Mouse (Mus musculus): ENCODE results near the gene Map4k4. TPM values are rescaled to one million over a fixed set of nuclear protein-coding genes. Genes with fewer than 3 reads are reported as not detected.
A peak's percentile ranks its signal among the peaks of the same experiment; 100 is the strongest.

The Map4k4 gene
- polyA plus RNA-seq, 1 experiment = 147 TPM

DNA sequence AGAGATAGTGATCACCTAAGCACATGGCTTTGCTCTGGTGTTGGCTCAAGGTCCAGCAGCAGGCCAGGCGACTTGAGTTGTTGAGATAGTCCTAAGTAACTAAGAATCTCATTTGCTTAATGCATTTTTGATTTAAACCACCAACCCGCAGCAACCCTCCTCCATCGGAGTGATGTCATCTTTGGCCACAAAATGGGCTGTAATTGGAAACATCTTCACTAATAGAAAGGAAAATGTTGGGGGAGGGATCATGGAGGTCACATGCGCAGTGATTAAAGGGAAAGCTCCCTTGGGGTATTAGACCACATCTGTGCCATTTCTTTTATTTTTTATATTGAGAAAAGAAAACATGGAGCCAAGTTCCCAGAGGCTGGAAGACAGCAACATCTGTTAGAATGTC is 61.6 kb downstream of the Map4k4 start:
- no peaks in the 10 kb centered on the region for H3K27me3 ChIP-seq (ENCODE audit: control insufficient read depth, insufficient read depth, insufficient read length)
- no peak overlapping the region for H3K4me3 ChIP-seq
- H3K4me2 ChIP-seq (ENCODE audit: low read depth) = no peak overlapping the region
- H3K36me3 ChIP-seq (ENCODE audit: control insufficient read depth, insufficient read depth) = peaks cover 18% of the 10 kb centered on the region
- TF ChIP-seq E2F4 (IDR thresholded peaks at IDR 0.05; ENCODE audit: insufficient read depth) (no peak), USF1 (IDR thresholded peaks at IDR 0.05; ENCODE audit: low read depth) (peak; percentile 70)
- H3K79me2 ChIP-seq (ENCODE audit: control insufficient read depth, insufficient read depth) = peaks cover 92% of the 10 kb centered on the region
- H3ac ChIP-seq (ENCODE audit: control insufficient read depth, insufficient read length) = no peak overlapping the region

DNA sequence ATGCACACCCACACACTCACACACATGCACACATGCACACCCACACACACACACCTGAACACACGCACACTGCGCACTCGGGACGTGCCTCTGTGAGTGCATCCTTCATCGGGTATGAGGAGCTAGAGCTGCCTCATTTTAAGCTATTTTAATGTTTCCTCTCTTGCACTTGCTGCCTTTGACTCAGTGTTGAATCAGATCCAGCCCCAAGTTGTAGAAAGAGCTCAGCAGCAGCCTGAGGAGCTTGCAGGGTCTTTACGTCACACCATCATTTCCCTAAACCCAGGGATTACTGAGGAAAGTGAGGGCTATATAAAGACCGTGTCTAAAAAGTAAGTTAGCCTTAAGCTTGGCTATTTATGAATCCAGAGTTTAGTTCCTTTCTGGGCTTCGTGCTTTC is 62.1 kb downstream of the Map4k4 start:
- H3K36me3 ChIP-seq (ENCODE audit: control insufficient read depth, insufficient read depth) = peaks cover 19% of the 10 kb centered on the region
- H3K27me3 ChIP-seq (ENCODE audit: control insufficient read depth, insufficient read depth, insufficient read length) = no peaks in the 10 kb centered on the region
- H3K79me2 ChIP-seq (ENCODE audit: control insufficient read depth, insufficient read depth) = peaks cover 91% of the 10 kb centered on the region
- no peak overlapping the region for H3ac ChIP-seq (ENCODE audit: control insufficient read depth, insufficient read length)
- TF ChIP-seq USF1 (IDR thresholded peaks at IDR 0.05; ENCODE audit: low read depth) (no peak), MYOD1 (IDR thresholded peaks at IDR 0.05; ENCODE audit: control insufficient read depth in 1 of 3, insufficient read length in 2 of 3, low read depth in 2 of 3) (peak in 1 of 3 experiments; percentile 7), POLR2AphosphoS2 (IDR thresholded peaks at IDR 0.05; ENCODE audit: insufficient read length, low read depth) (peak; percentile 41), POLR2A (IDR thresholded peaks at IDR 0.05; ENCODE audit: insufficient read length, low read depth) (peak; percentile 36), SRF (IDR thresholded peaks at IDR 0.05; ENCODE audit: control insufficient read depth, insufficient read length, low read depth) (no peak)
- H3K4me2 ChIP-seq (ENCODE audit: low read depth) = no peak overlapping the region
- H3K4me3 ChIP-seq = no peak overlapping the region

DNA sequence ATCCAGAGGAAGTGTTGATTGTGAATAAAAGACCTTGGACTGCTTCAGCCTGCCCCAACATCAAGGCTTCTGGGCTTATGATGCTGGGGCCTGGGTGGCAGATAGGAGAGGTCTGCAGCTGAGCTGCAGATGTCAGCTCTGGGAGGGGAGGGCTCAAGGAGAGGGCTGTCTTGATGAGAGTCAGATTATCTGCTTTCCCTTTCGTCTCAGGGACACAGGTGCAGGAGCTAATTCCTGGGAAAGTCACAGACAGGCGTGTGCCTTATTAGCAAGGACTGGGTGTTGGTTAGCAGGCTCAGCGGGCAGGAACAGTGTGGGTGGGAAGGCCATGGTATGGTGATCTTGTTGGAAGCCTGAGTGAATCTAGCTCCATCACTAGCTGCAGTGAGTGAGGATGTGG is 63.1 kb downstream of the Map4k4 start:
- peaks cover 28% of the 10 kb centered on the region for H3K36me3 ChIP-seq (ENCODE audit: control insufficient read depth, insufficient read depth)
- no peak overlapping the region for H3K4me3 ChIP-seq
- H3K27me3 ChIP-seq (ENCODE audit: control insufficient read depth, insufficient read depth, insufficient read length) = no peaks in the 10 kb centered on the region
- TF ChIP-seq POLR2AphosphoS2 (IDR thresholded peaks at IDR 0.05; ENCODE audit: insufficient read length, low read depth) (no peak), POLR2A (IDR thresholded peaks at IDR 0.05; ENCODE audit: insufficient read length, low read depth) (no peak), TCF3 (IDR thresholded peaks at IDR 0.05; ENCODE audit: insufficient read length, low read depth) (no peak), MYOG (IDR thresholded peaks at IDR 0.05; ENCODE audit: control insufficient read depth in 1 of 3, insufficient read depth in 1 of 3, insufficient read length in 2 of 3, low read depth in 2 of 3) (no peak), MAX (IDR thresholded peaks at IDR 0.05; ENCODE audit: low read depth) (no peak), SRF (IDR thresholded peaks at IDR 0.05; ENCODE audit: control insufficient read depth, insufficient read length, low read depth) (no peak), E2F4 (IDR thresholded peaks at IDR 0.05; ENCODE audit: insufficient read depth) (no peak), REST (IDR thresholded peaks at IDR 0.05; ENCODE audit: insufficient read depth, insufficient read length) (no peak), USF1 (IDR thresholded peaks at IDR 0.05; ENCODE audit: low read depth) (no peak), TCF12 (IDR thresholded peaks at IDR 0.05; ENCODE audit: insufficient read depth, poor library complexity, severe bottlenecking) (no peak), CEBPB (IDR thresholded peaks at IDR 0.05; ENCODE audit: insufficient read depth, poor library complexity, severe bottlenecking) (no peak), MYOD1 (IDR thresholded peaks at IDR 0.05; ENCODE audit: control insufficient read depth in 1 of 3, insufficient read length in 2 of 3, low read depth in 2 of 3) (no peak)
- peaks cover 91% of the 10 kb centered on the region for H3K79me2 ChIP-seq (ENCODE audit: control insufficient read depth, insufficient read depth)
- no peak overlapping the region for H3ac ChIP-seq (ENCODE audit: control insufficient read depth, insufficient read length)
- H3K4me2 ChIP-seq (ENCODE audit: low read depth) = no peak overlapping the region

DNA sequence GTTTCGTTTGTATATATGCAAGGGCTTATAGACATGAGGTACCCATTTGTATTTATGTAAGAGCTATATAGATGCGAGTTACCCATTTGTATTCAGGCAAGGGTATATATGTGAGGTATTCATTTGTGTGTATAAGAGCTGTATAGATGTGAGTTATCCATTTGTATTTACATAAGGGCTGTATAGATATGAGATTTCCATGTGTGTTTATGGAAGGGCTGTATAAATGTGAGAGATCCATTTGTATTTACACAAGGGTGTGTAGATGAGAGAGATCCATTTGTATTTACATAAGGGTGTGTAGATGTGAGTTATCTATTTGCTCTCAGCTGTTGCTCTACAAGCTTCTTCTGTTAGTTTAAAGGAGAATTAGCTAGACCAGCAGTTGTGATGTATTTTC is 63.7 kb downstream of the Map4k4 start:
- Histone ChIP-seq H3K79me2 (ENCODE audit: control insufficient read depth, insufficient read depth) (peaks cover 91% of the 10 kb centered on the region), H3K36me3 (ENCODE audit: control insufficient read depth, insufficient read depth) (peaks cover 29% of the 10 kb centered on the region), H3K4me3 (no peak overlapping the region), H3K4me2 (ENCODE audit: low read depth) (no peak overlapping the region), H3ac (ENCODE audit: control insufficient read depth, insufficient read length) (no peak overlapping the region), H3K27me3 (ENCODE audit: control insufficient read depth, insufficient read depth, insufficient read length) (no peaks in the 10 kb centered on the region)
- TF ChIP-seq USF1 (IDR thresholded peaks at IDR 0.05; ENCODE audit: low read depth) (no peak), MYOD1 (IDR thresholded peaks at IDR 0.05; ENCODE audit: control insufficient read depth in 1 of 3, insufficient read length in 2 of 3, low read depth in 2 of 3) (no peak), E2F4 (IDR thresholded peaks at IDR 0.05; ENCODE audit: insufficient read depth) (no peak), TCF3 (IDR thresholded peaks at IDR 0.05; ENCODE audit: insufficient read length, low read depth) (no peak), CEBPB (IDR thresholded peaks at IDR 0.05; ENCODE audit: insufficient read depth, poor library complexity, severe bottlenecking) (no peak), POLR2A (IDR thresholded peaks at IDR 0.05; ENCODE audit: insufficient read length, low read depth) (no peak), MAX (IDR thresholded peaks at IDR 0.05; ENCODE audit: low read depth) (no peak), REST (IDR thresholded peaks at IDR 0.05; ENCODE audit: insufficient read depth, insufficient read length) (no peak), SRF (IDR thresholded peaks at IDR 0.05; ENCODE audit: control insufficient read depth, insufficient read length, low read depth) (no peak), TCF12 (IDR thresholded peaks at IDR 0.05; ENCODE audit: insufficient read depth, poor library complexity, severe bottlenecking) (no peak), MYOG (IDR thresholded peaks at IDR 0.05; ENCODE audit: control insufficient read depth in 1 of 3, insufficient read depth in 1 of 3, insufficient read length in 2 of 3, low read depth in 2 of 3) (no peak), POLR2AphosphoS2 (IDR thresholded peaks at IDR 0.05; ENCODE audit: insufficient read length, low read depth) (no peak)

DNA sequence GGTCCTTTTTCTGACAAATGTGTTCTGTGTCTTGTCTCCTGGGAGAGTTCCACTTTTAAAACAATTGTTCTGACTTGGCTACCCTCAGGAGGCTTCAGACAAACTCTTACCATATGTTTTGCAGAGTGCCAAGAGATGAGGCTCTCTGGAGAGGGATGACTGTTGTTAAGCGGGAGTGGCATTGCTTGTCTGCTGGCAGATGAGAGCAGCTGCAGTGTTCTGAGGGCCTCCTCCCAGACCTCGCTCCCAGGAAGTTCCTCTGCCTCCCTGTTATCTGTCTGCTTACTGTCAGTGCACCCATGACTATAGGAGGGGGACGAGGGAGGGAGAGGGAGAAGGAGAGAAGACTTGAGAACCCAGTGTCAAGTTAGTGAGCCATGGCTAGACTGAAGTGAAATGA is 64.7 kb downstream of the Map4k4 start:
- TF ChIP-seq REST (IDR thresholded peaks at IDR 0.05; ENCODE audit: insufficient read depth, insufficient read length) (no peak), MYOG (IDR thresholded peaks at IDR 0.05; ENCODE audit: control insufficient read depth in 1 of 3, insufficient read depth in 1 of 3, insufficient read length in 2 of 3, low read depth in 2 of 3) (peak in 2 of 3 experiments; percentile 47 to 75), USF1 (IDR thresholded peaks at IDR 0.05; ENCODE audit: low read depth) (no peak), POLR2AphosphoS2 (IDR thresholded peaks at IDR 0.05; ENCODE audit: insufficient read length, low read depth) (no peak), TCF3 (IDR thresholded peaks at IDR 0.05; ENCODE audit: insufficient read length, low read depth) (no peak), MYOD1 (IDR thresholded peaks at IDR 0.05; ENCODE audit: control insufficient read depth in 1 of 3, insufficient read length in 2 of 3, low read depth in 2 of 3) (peak; percentile 1 to 81 (median 72)), MAX (IDR thresholded peaks at IDR 0.05; ENCODE audit: low read depth) (no peak)
- Histone ChIP-seq H3K4me3 (no peak overlapping the region), H3ac (ENCODE audit: control insufficient read depth, insufficient read length) (no peak overlapping the region), H3K27me3 (ENCODE audit: control insufficient read depth, insufficient read depth, insufficient read length) (no peaks in the 10 kb centered on the region), H3K79me2 (ENCODE audit: control insufficient read depth, insufficient read depth) (peaks cover 91% of the 10 kb centered on the region), H3K36me3 (ENCODE audit: control insufficient read depth, insufficient read depth) (peaks cover 29% of the 10 kb centered on the region), H3K4me2 (ENCODE audit: low read depth) (peak overlapping the region; percentile 33)
